Mouse (Mus musculus) left cerebral cortex, postnatal 36 days (tissue): ENCODE measurements at regions not wholly inside any gene's neighbourhood (a gene's known extent, or its start where the extent isn't known, plus 50 kb on each side); places are given as distances from the start of the nearest gene placed in this dataset.
A peak's percentile ranks its signal among the peaks of the same experiment; 100 is the strongest.

ENCODE experiments used
- DNase-seq, 2 experiments: peaks; one replicate each; pipeline ENCODE4 v3.0.0; 2021 to 2022; ENCODE audit warnings: low spot score in 2 of 2, mixed read lengths in 1 of 2
- intact Hi-C: fragments of 180-260 bp; cut with DNase I; formaldehyde crosslinking; loops from one replicate; pipeline ENCODE4 v1.15.1; 2025

GRCm38 (mm10) chr9:87952426-87952825, 221.4 kb upstream of the Tbx18 start:
- no peak for DNase-seq
- intact Hi-C loops = no loop called here

- intact Hi-C loops = no loop called here
- DNase-seq = no peak
Observed at GRCm38 (mm10) chr9:87954941-87955340, 223.9 kb upstream of the Tbx18 start.

- no peak for DNase-seq
- intact Hi-C loops = no loop called here
Observed at GRCm38 (mm10) chr9:87961796-87962195, 230.7 kb upstream of the Tbx18 start.

- peak in 1 of 2 experiments; percentile 4 for DNase-seq
- intact Hi-C loops = no loop called here
Observed at GRCm38 (mm10) chr9:87964508-87964907, 233.4 kb upstream of the Tbx18 start.

DNA sequence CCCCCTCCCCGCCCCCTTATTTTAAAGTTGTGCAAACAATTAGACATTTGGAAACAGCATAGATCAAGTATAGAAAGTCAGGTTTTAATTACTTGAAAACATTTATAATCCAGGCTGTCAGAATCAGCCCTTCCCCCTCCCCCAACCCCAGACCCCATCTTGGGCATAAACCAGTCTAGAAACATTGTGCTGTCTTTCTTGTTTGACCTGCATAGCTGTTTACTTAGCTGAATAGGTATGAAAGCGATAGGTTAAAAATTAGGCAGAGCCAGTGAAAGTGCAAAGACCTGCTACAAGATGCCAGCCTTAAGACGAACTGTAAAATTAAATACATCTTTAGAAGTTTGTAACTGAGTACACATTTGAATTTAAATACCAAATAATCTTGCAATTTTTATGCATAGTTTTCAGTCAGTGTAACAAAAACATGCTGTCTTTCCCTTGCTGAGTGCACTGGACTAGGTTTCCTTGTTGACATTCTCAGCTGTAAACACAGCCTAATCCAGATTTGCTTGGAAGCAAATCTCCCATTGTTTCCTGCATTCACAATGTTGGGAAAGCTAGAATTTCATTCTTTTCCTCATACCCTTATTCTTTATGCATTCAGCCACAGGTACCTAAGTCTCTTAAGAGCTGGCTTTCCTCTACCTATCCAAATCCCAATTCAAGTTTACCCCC, 234.2 kb upstream of the Tbx18 start:
- intact Hi-C loops = no loop called here
- DNase-seq = no peak

DNA sequence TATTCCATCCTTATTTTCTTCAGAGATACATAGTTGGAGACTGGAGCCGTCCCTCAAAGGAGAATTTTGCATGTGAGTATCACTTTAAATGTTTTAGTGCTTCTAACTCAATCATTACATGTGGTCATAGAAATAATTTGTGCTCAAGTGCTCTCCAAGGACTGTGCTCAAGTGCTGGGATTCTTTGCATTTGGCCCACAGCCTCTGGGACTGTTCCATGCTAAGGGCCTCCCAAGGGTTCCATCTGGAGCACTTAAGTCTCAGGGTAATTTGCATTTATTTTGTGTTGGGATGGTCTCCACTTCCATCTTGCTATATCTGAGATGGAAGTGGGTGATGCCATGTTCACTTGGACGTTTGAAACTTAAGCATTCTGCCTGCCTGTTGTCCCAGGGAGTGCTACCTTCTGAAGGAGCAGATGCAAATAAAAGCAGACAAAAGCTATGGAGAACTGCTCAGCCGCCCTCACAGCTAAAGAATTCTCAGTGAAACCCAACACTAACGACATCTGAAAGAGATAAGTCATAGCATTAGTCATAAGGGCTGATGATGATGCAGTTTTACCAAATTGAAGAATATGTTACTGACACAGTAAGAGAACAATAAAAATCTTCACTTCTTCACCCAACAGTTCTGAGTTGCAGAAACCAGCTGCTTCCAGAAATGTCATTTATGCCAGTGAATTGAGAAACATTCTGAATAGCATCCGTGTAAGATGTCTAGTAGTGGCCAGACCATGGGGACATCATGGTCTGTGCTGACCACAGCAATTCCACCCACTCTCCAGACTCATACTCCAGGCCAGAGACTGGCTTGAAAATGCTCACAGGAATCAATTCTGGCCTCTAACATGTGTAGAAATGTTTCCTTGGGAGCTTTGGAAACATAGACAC, 237.4 kb upstream of the Tbx18 start:
- intact Hi-C loops = no loop called here
- DNase-seq = no peak

DNA sequence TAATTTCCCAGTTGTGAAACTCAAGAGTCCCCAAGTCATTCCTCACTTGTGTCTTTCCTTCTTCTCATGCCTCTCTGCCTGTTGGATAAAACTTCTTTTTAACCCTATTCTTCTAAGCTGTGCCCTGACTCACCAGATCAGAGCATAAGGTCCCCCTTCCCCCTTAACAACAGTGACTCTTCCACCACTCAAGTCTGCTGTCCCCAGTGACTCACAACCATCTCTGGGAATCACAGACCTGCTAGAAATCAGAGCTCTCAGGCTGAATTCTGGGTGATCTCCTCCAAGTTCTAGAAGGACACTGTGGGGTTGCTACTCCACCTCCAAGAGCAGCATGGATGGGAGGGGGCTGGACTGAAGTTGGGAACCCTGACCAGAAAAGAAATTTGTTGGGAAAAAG, 239.5 kb upstream of the Tbx18 start:
- DNase-seq = no peak
- intact Hi-C loops = no loop called here

DNA sequence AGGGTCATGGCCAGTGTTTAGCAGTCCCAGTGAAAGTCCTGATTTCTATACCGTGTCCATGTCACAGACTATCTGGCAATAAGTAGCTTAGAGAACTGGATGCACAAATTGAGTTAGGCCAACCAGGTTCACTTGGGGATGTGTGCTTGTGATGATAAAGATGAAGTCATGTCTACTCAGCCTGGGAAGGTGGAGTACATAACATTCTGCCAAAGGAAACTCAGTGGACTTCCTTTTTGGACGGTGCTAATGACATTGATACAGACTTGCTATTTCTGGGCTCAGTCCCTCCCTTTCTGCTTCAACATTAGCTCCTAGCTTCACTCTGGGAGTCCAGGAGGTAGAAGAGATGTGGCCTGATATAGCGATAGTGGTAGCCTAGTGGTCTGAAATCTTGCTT, 240.7 kb upstream of the Tbx18 start:
- no peak for DNase-seq

DNA sequence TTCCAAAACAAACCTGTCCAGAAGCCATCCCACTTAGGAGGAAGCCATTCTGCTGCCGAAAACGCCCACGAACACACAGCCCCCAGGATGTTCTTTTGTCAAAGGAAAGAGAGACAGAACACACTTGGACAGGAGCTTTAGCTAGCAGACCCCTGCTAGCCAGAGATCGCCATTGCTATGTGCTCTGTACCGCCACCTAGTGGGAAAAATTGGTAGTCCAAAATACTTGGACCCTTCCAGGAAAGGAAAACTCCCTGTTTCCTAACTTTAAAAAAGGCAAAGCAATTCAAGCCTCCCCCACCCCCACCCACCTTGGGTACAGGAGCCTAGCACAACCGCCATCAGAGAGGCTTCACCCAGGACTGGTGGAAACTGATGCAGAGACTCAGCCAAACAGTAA, 242.5 kb upstream of the Tbx18 start:
- DNase-seq = no peak
- intact Hi-C loops = no loop called here

More for the DNA sequence above, 240.7 kb upstream of the Tbx18 start:
- intact Hi-C loops = no loop called here

GRCm38 (mm10) chr9:87984910-87985309, 253.8 kb upstream of the Tbx18 start:
- DNase-seq = no peak
- intact Hi-C loops = no loop called here

DNA sequence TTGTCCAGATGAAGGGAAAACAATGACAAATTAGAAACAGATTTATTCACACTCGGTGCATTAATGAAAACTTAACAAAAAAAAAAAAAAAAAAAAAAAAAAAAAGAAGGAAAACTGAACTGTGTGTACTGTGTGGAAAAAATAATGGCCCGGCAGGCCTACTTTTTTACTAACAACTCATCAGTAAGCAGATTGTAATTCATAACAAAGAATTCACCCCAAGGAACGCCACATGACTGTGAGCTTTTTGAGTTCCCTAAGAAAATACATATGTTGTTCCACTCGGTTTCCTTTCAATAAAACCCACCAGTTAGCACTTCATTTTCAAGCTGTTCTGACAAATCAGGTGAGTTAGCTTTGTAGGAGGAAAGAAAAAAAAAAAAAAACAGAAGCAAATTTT, 254.4 kb upstream of the Tbx18 start:
- intact Hi-C loops = no loop called here
- no peak for DNase-seq

DNA sequence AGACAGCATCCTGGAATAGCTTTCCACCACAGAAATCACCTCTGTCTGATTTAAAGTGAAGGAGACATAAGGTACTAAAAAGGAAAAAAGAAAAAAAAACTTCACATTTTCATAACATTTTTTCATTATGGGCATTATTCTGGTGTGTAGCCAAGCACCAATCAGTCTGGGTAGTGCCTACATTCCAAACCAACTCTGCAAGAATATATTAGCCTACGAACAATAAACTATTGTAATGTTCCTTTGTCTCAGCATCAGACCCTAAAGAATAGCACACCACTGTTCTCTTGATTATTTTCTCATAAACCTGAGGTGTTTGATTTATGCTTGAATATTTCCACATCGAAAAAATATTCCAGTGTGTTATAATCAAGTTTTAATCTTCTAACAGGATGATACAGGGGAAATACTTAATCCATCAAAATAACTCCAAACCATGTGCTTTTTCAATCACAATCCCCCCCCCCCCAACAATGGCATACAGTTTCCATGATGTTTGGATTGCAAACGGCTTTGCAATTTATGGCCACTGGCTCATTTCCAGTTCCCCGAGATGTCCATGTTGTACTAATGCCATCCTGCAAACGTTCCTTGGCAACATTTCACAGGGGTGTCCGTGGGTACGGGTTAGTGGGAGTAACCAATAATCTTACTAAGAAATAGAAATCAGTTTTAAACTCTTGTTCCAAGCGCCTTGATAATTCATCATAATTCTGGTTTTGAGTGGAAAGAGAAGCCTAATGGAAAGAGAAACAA, 275.1 kb upstream of the Tbx18 start:
- no peak for DNase-seq
- intact Hi-C loops = no loop called here

GRCm38 (mm10) chr9:88023752-88024151, 292.7 kb upstream of the Tbx18 start:
- no peak for DNase-seq
- intact Hi-C loops = no loop called here

DNA sequence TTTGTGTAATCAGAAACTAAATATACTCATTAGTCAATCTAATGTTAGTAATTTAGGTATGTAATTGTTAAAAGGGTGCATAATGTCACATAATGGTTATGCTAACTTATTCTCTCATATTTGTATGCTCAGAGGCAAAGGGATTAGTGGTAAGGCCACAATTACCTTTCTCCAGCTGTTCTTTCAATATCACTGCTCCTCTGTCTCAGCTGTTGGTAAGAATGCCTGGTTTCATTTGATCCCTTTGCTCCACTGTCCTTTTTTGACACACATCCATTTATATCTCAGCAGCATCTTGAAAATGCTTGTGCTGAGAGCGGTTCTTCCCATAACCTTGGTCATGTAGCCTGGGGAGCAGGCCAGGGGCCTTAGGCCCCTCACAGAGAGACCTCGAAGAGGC, 294.9 kb upstream of the Tbx18 start:
- intact Hi-C loops = no loop called here
- no peak for DNase-seq

GRCm38 (mm10) chr9:88030509-88031148, 296.4 kb upstream of the Nt5e start:
- DNase-seq = no peak
- intact Hi-C loops = no loop called here

DNA sequence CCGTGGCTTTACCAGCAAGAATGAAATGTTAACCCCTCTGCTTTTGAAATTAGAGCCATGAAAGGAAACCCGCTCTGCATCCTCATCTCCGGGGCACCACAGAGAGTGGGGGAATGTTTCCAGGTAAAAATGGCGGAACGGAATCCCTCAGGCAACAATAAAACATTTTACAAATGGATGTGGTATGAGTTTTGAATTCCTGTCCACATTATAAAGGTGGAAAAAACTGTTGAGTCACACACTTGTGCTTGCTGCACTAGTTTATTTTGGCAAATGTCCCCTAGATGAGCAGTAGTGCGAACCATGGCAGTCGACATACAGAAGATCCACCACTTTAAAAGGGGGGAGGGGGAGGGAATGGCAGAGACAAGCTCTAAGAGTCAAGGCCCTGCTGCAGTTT, 289.4 kb upstream of the Nt5e start:
- intact Hi-C loops = no loop called here
- no peak for DNase-seq

DNA sequence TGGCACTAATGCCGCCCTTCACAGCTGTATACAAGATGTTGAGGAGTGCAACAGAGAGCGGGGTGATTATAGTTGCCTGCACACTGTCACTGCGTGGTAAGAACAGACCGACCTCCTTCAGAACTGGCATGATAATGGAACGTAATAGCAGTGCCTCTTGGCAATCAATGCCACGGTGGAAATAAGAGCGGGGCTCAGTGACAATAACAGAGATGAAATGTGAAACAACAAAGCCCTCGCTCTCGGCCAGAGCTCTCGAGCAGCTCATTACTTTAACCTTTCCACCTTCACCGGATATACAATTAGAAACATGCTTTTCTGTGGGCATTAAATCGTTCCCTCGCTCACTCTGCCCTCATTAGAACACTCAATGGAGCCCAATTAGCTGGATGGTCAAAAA, 277.7 kb upstream of the Nt5e start:
- intact Hi-C loops = no loop called here
- DNase-seq = no peak

DNA sequence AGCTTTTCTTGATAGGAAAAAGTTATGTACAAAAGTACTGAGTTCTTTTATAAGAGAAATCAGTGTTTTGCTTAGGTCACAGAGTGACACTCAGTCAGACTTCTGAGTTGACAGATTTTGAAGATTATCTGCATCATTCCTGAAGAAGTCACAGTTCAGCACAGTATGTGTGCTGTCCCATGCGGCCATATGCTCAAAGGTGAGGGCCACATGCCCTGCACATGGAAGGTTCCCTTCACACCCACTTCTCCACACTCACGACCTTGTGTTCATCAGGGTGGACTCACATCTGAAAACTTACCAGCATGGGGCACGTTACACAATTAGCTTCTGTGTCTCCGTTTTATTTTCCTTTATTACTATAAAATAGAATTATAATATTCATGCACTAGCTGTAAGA, 277.2 kb upstream of the Nt5e start:
- intact Hi-C loops = no loop called here

GRCm38 (mm10) chr9:88058551-88058950, 268.4 kb upstream of the Nt5e start:
- intact Hi-C loops = no loop called here
- no peak for DNase-seq

More for the DNA sequence above, 277.2 kb upstream of the Nt5e start:
- no peak for DNase-seq

DNA sequence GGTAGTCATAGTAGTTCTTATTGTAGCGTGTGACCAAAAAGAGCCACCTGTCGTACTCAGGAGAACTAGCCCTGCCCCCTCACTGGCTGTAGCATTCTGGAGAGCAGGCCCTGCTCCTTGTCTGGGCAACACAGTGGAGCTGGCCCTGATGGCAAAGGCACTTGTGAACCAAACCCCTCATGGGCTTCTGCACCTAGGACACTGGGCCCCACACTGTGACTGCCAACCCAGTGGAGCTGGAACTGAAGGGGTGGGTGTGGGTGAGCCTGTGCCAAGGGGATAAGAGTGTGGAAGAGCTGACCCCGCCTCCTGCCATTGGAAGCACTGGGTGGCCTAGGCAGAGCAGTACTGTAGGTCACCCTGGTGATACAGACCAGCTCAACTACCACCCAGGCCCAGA, 268.0 kb upstream of the Nt5e start:
- intact Hi-C loops = no loop called here
- DNase-seq = no peak
